Mouse (Mus musculus) left cerebral cortex, postnatal 25 days (tissue): ENCODE data around the gene Slc8a2. TPM values are rescaled to one million over a fixed set of nuclear protein-coding genes. Genes with fewer than 3 reads are reported as not detected.

ENCODE experiments used
- DNase-seq, 2 experiments: peaks; one replicate each; pipeline ENCODE4 v3.0.0; 2022; ENCODE audit warnings: low spot score in 2 of 2, mixed read lengths in 1 of 2
- intact Hi-C: fragments of 180-260 bp; cut with DNase I; formaldehyde crosslinking; loops from one replicate; pipeline ENCODE4 v1.15.1; 2025
- total RNA-seq, 2 experiments: library from RNA; stranded (reverse); gene quantifications; 2 replicates each; pipeline ENCODE4 v1.2.3; 2021

Slc8a2 gene
- total RNA-seq, 2 experiments from 2014 or later, result 263 to 264 TPM

GRCm38 (mm10) chr7:16202756-16203504 lies 73.3 kb downstream of the Slc8a2 start:
- intact Hi-C loops, result no loop called here
- no peak for DNase-seq

- intact Hi-C loops, result no loop called here
- DNase-seq, result no peak
Observed at GRCm38 (mm10) chr7:16203505-16203903, 73.9 kb downstream of the Slc8a2 start.

GRCm38 (mm10) chr7:16204791-16205190 lies 75.2 kb downstream of the Slc8a2 start:
- intact Hi-C loops, result no loop called here
- no peak for DNase-seq

DNA sequence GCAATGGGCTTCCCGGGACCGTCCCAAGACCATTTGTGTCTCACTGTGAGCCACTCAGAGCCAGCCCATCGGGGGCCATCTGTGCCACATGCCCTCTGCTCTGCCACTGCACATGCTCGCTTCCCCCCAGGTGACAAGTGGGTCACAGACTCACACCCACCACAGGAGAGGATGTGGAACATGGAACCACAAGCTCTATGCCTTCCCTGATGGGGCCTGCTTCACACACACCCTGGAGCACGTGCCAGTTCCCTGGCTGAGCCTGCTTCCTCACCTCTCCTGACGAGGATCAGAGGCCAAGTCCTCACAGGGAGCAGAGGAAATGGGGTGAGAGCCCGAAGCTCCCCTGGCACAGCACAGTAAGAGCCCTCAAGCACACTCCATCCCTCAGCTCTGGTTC lies 77.5 kb downstream of the Slc8a2 start:
- intact Hi-C loops, result no loop called here
- DNase-seq, result no peak

DNA sequence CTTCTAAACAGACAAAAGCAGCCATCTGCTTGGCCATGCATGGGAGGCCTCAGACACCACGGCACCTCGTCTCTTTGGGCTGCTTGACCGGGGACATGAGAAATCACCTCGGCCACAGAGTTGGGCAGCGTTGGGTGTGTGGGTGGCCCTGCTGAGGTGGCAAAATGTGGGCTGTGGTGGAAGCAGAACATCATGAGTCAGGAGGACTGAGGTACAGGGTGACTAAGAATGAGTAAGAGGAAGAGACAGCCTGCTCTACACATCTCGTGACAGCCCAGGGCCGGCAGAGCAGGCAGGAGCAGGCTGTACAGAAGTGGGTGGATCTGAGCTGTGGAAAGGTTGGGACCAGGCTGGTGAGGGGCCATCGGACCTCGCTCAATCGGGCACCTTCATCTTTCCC lies 77.9 kb downstream of the Slc8a2 start:
- intact Hi-C loops, result no loop called here
- DNase-seq, result peak; percentile 54 to 85

- no peak for DNase-seq
- intact Hi-C loops, result no loop called here
Observed at GRCm38 (mm10) chr7:16208781-16209665, 79.4 kb downstream of the Slc8a2 start.

Other genes with a start within 250 kb of the Slc8a2 start
- not detected for gene Crx, start 249.9 kb upstream of the Slc8a2 start, total RNA-seq
- gene Crxos, start 247.2 kb upstream of the Slc8a2 start, total RNA-seq, result not detected
- 1,000 to 10,000 TPM; 1,337 to 1,417 TPM for gene Selenow, start 207.4 kb upstream of the Slc8a2 start, total RNA-seq
- gene Nop53, start 183.8 kb upstream of the Slc8a2 start, total RNA-seq, result 100 to 1,000 TPM in 1 of 2 experiments, 10 to 100 TPM in 1; 98.5 to 104 TPM
- 1 to 10 TPM; 4.7 to 8.4 TPM for gene Ehd2, start 162.3 kb upstream of the Slc8a2 start, total RNA-seq
- 10 to 100 TPM; 12.6 to 14.3 TPM for gene Bicra, start 81.9 kb upstream of the Slc8a2 start, total RNA-seq
- under 1 TPM; 0.50 TPM for gene Zfp541, start 68.0 kb upstream of the Slc8a2 start, total RNA-seq
- gene Napa, start 31.4 kb upstream of the Slc8a2 start, total RNA-seq, result 100 to 1,000 TPM; 264 to 272 TPM
- 10 to 100 TPM; 36.0 to 42.7 TPM for gene Kptn, start 9.9 kb upstream of the Slc8a2 start, total RNA-seq
- 10 to 100 TPM; 33.3 to 43.5 TPM for gene Meis3, start 45.3 kb downstream of the Slc8a2 start, total RNA-seq
- gene Dhx34, start 92.2 kb downstream of the Slc8a2 start, total RNA-seq, result 10 to 100 TPM in 1 of 2 experiments, 1 to 10 TPM in 1; 9.5 to 11.1 TPM
- gene C5ar2, start 114.3 kb downstream of the Slc8a2 start, total RNA-seq, result under 1 TPM; 0.71 to 0.87 TPM
- gene C5ar1, start 129.7 kb downstream of the Slc8a2 start, total RNA-seq, result 1 to 10 TPM in 1 of 2 experiments, under 1 TPM in 1; 0.78 to 2.2 TPM
- gene Inafm1, start 143.8 kb downstream of the Slc8a2 start, total RNA-seq, result 10 to 100 TPM; 32.5 to 34.8 TPM
- 10 to 100 TPM; 81.6 to 86.9 TPM for gene Ccdc9, start 157.0 kb downstream of the Slc8a2 start, total RNA-seq
- gene Bbc3, start 178.6 kb downstream of the Slc8a2 start, total RNA-seq, result 10 to 100 TPM in 1 of 2 experiments, 1 to 10 TPM in 1; 9.2 to 10.9 TPM